Mouse (Mus musculus) limb, embryonic 15.5 days (tissue): ENCODE measurements at regions not wholly inside any gene's neighbourhood (a gene's known extent, or its start where the extent isn't known, plus 50 kb on each side); places are given as distances from the start of the nearest gene placed in this dataset.

Source experiments
- ATAC-seq: fragments of 200-750 bp; cut with Nextera tagmentation; 2 replicates; pipeline ENCODE4 v1.8.0; 2017; ENCODE audit warnings: low read depth, moderate TSS enrichment; ENCODE audit not compliant: insufficient number of reproducible peaks, low FRiP score, low TSS enrichment
- H3K27ac ChIP-seq: fragments of 300-500 bp; sonication (generic); 2 replicates; pipeline ENCODE4 v1.5.1; 2015; ENCODE audit warnings: moderate library complexity, mild to moderate bottlenecking, inconsistent platforms
- H3K27me3 ChIP-seq: fragments of 300-500 bp; sonication (generic); 2 replicates; pipeline ENCODE4 v1.6.1; 2015; ENCODE audit warnings: inconsistent platforms
- H3K36me3 ChIP-seq: fragments of 300-500 bp; sonication (generic); 2 replicates; pipeline ENCODE4 v1.6.1; 2015; ENCODE audit warnings: inconsistent platforms
- H3K4me1 ChIP-seq: fragments of 300-500 bp; sonication (generic); 2 replicates; pipeline ENCODE4 v1.6.1; 2015; ENCODE audit warnings: inconsistent platforms
- H3K4me2 ChIP-seq: fragments of 300-500 bp; sonication (generic); 2 replicates; pipeline ENCODE4 v1.6.1; 2015; ENCODE audit warnings: mild to moderate bottlenecking, inconsistent platforms
- H3K4me3 ChIP-seq: fragments of 300-500 bp; sonication (generic); 2 replicates; pipeline ENCODE4 v1.5.1; 2015; ENCODE audit warnings: mild to moderate bottlenecking, inconsistent platforms
- H3K9ac ChIP-seq: fragments of 300-500 bp; sonication (generic); 2 replicates; pipeline ENCODE4 v1.6.1; 2015; ENCODE audit warnings: inconsistent platforms
- H3K9me3 ChIP-seq: fragments of 300-500 bp; sonication (generic); 2 replicates; pipeline ENCODE4 v1.6.1; 2016; ENCODE audit warnings: inconsistent platforms
- WGBS: fragments of 180-500 bp; shearing (Covaris S2); methylation state at CpG from one replicate; pipeline ENCODE4 v1.1.7; 2015; 5-methylcytosine and 5-hydroxymethylcytosine counted together

DNA sequence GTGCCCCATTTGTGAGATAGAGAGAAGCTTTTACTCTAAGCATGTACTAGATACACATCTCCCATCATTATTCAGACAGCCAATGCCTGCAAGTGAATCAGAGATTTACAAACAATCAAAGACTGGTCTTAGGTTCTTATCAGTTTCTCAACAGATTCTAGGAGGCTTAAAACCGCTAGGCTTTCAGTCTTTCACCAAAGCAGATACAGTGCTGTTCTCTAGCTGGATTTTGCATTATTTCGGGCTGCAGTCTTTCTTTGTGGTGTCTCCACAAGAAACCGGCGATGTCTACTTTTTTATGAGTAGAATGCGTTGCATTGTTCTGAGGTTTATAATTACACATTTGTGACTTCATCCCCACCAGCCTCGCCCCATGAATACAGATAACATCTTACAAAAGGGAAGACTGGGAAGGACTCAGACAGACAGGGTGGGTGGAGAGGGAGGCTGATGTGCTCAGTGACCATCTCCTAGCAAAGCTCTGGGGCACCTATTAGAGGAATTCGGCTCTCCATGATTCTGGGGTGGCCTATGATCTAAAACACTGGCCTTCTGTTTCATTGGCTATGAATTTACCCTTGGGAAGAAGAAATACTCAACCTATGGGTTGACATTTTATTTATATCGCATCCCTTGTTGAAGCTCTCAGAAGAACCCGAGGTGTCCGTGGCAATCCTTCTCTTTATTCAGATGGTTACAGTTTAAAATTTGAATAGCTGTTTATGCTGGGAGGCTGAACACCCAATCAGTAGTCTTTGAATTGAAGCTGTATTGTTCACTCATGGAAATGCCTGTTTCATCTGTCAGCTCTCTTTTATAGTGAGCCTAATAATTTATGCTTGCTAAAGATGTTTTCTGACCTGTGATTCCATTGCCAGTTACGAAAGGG is 343.8 kb downstream of the Tmem161b start:
- Histone ChIP-seq H3K4me1 (no peaks in the 10 kb centered on the region), H3K9ac (no peak overlapping the region), H3K9me3 (no peaks in the 10 kb centered on the region), H3K4me3 (no peak overlapping the region), H3K36me3 (no peaks in the 10 kb centered on the region), H3K27ac (no peak overlapping the region), H3K4me2 (no peak overlapping the region), H3K27me3 (no peaks in the 10 kb centered on the region)
- no peak for ATAC-seq
- 81% methylated on average over 11 of the region's 11 CpGs for WGBS

DNA sequence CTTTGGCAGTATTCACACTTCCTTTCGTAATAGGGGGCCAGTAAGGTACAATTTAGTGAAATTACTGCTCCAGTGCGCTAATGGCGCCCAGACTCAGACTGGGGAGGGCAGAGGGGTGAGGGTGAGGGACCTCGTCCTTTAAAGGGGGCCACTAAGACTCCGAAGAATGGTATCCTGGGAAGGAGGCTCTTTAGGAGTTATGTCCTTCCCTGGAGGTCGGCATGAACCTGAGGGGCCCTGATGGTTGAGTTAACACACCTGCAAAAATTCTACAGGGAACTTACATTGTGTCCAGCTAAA is 344.4 kb downstream of the Tmem161b start:
- H3K27me3 ChIP-seq = no peaks in the 10 kb centered on the region
- H3K36me3 ChIP-seq = no peaks in the 10 kb centered on the region

DNA sequence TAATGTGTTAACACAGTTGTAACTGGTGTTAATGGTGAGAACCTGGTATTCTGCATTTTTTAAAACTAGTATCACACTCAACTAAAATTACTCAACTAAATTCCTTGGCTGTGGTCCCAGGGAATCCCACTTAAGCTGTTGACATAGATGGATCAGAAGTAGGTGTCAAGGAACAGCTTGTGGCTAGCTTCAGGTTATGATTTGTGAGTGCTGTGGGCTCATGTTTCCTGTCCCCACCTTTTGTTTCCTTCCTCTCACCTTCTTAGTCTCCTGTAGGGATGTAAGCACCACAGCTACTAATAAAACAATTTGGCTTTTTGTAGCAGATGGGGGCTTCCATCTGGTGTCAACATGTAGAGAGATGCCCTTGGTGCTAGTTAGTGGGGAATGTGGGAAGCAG is 347.3 kb downstream of the Tmem161b start:
- no peaks in the 10 kb centered on the region for H3K9me3 ChIP-seq
- H3K9ac ChIP-seq = no peak overlapping the region
- H3K27ac ChIP-seq = no peak overlapping the region
- no peak for ATAC-seq
- H3K4me2 ChIP-seq = no peak overlapping the region
- H3K36me3 ChIP-seq = no peaks in the 10 kb centered on the region
- H3K4me3 ChIP-seq = no peak overlapping the region
- no peaks in the 10 kb centered on the region for H3K27me3 ChIP-seq
- no peaks in the 10 kb centered on the region for H3K4me1 ChIP-seq

More for the DNA sequence above, 344.4 kb downstream of the Tmem161b start:
- H3K4me3 ChIP-seq = no peak overlapping the region
- ATAC-seq = no peak
- whole genome bisulfite sequencing = 77% methylated on average over 6 of the region's 6 CpGs
- no peaks in the 10 kb centered on the region for H3K4me1 ChIP-seq
- H3K9ac ChIP-seq = no peak overlapping the region
- no peak overlapping the region for H3K27ac ChIP-seq
- H3K9me3 ChIP-seq = no peaks in the 10 kb centered on the region
- H3K4me2 ChIP-seq = no peak overlapping the region

DNA sequence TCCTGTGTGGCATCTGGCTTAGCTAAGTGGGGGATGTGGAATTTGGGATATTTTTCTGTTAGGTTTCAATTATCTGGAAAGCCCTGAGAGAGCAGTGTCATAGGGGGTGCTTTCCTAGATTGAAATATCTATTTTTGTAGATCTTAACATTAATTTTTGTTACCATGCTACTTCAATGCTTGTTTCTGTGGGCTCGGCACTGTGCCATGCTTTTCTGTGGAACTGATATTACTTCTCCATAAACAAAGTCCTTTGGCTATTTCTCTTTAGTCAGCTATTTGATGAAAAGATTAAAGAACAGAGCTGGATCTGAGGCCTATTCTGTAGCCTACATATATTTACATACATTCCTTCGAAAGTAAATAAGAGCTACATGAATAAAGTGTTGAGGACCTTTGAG is 348.1 kb downstream of the Tmem161b start:
- Histone ChIP-seq H3K36me3 (no peaks in the 10 kb centered on the region), H3K9ac (no peak overlapping the region), H3K4me2 (no peak overlapping the region), H3K27me3 (no peaks in the 10 kb centered on the region), H3K9me3 (no peaks in the 10 kb centered on the region), H3K4me1 (no peaks in the 10 kb centered on the region), H3K4me3 (no peak overlapping the region), H3K27ac (no peak overlapping the region)
- ATAC-seq = no peak
- 85% methylated on average over 2 of the region's 2 CpGs for WGBS

DNA sequence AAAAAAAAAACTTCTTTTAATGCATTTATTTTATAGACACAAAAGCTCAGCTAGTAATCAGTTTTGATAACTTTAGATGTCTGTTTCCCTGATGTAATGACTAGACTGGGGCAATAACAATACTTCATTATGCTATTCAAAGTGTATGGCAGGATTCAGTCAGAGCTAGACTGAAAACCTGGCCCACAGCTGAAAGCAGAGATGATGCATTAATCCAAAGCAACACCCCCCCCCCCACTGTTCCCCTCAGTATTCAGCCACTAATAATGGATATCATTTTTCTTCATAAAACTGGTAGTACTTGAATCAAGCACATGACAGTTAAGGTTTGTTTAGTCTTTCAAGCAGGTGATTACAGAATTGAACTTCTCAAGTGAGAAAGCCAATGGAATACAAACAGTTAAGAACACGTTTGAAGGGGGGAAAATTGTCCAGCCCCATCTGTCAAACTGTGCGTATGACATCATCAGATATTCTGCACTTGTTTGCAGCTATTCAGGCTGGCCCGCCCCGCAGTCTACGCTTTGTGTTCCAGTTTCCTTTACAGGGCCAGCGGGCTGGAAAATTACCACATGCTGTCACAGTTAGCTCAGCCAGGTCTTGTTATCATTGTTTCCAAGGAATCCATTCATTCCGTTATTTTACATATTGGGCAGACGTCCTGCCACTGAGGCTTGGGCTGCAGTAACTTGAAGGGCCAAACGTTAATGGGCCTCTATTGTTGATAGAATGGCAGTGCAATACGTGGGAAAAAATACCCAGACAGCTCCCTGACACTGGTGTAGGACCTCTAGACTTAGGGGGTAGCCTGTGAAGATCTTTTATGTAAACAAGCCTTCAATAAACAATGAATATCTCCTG is 349.1 kb downstream of the Tmem161b start:
- Histone ChIP-seq H3K9ac (no peak overlapping the region), H3K27me3 (no peaks in the 10 kb centered on the region), H3K27ac (no peak overlapping the region), H3K4me2 (no peak overlapping the region), H3K4me1 (no peaks in the 10 kb centered on the region), H3K4me3 (no peak overlapping the region), H3K36me3 (no peaks in the 10 kb centered on the region), H3K9me3 (no peaks in the 10 kb centered on the region)
- WGBS = 50% methylated on average over 10 of the region's 10 CpGs
- ATAC-seq = no peak

DNA sequence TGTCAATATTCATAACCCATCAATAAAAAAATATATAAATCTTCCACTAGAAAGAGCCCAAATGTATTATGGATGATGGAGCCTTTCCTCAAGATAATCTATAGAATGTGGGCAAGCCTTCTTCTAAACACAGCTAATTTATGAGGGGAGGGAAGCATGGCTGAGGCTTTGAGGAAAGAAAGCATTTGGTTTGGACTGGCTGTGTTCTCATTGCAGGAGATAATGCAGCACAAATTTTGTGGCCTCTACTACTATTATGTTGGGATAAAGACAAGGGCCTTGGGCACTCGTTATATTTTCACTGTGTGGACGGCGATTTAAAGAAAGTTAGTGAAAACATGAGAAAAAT is 349.7 kb downstream of the Tmem161b start:
- no peaks in the 10 kb centered on the region for H3K4me1 ChIP-seq
- no peak overlapping the region for H3K4me3 ChIP-seq
- no peaks in the 10 kb centered on the region for H3K36me3 ChIP-seq
- no peaks in the 10 kb centered on the region for H3K27me3 ChIP-seq
- 80% methylated on average over 3 of the region's 3 CpGs for WGBS
- H3K4me2 ChIP-seq = no peak overlapping the region
- H3K27ac ChIP-seq = no peak overlapping the region
- no peak for ATAC-seq
- H3K9ac ChIP-seq = no peak overlapping the region
- H3K9me3 ChIP-seq = no peaks in the 10 kb centered on the region

GRCm38 (mm10) chr13:84572231-84572630 is 350.1 kb downstream of the Tmem161b start:
- Histone ChIP-seq H3K27me3 (no peaks in the 10 kb centered on the region), H3K9me3 (no peaks in the 10 kb centered on the region), H3K4me1 (no peaks in the 10 kb centered on the region), H3K27ac (no peak overlapping the region), H3K4me2 (no peak overlapping the region), H3K4me3 (no peak overlapping the region), H3K9ac (no peak overlapping the region), H3K36me3 (no peaks in the 10 kb centered on the region)
- WGBS = 82% methylated on average over 2 of the region's 2 CpGs
- no peak for ATAC-seq

GRCm38 (mm10) chr13:84596585-84597142 is 374.6 kb downstream of the Tmem161b start:
- H3K9me3 ChIP-seq = no peaks in the 10 kb centered on the region
- no peaks in the 10 kb centered on the region for H3K27me3 ChIP-seq
- no peak overlapping the region for H3K4me2 ChIP-seq
- no peaks in the 10 kb centered on the region for H3K36me3 ChIP-seq
- no peak overlapping the region for H3K9ac ChIP-seq
- no peak for ATAC-seq
- H3K4me1 ChIP-seq = no peaks in the 10 kb centered on the region
- no peak overlapping the region for H3K27ac ChIP-seq
- no peak overlapping the region for H3K4me3 ChIP-seq

GRCm38 (mm10) chr13:84602612-84603011 is 380.5 kb downstream of the Tmem161b start:
- Histone ChIP-seq H3K27me3 (no peaks in the 10 kb centered on the region), H3K9ac (no peak overlapping the region), H3K9me3 (no peaks in the 10 kb centered on the region), H3K4me3 (no peak overlapping the region), H3K4me1 (no peaks in the 10 kb centered on the region), H3K4me2 (no peak overlapping the region), H3K36me3 (no peaks in the 10 kb centered on the region), H3K27ac (no peak overlapping the region)
- no peak for ATAC-seq
- WGBS = 74% methylated on average over 1 of the region's 1 CpGs

- no peaks in the 10 kb centered on the region for H3K9me3 ChIP-seq
- H3K27ac ChIP-seq = no peak overlapping the region
- no peak overlapping the region for H3K4me2 ChIP-seq
- WGBS = 35% methylated on average over 4 of the region's 4 CpGs
- H3K9ac ChIP-seq = no peak overlapping the region
- no peaks in the 10 kb centered on the region for H3K27me3 ChIP-seq
- no peak overlapping the region for H3K4me3 ChIP-seq
- H3K36me3 ChIP-seq = no peaks in the 10 kb centered on the region
- ATAC-seq = no peak
- H3K4me1 ChIP-seq = no peaks in the 10 kb centered on the region
These were observed 390.4 kb downstream of the Tmem161b start for GRCm38 (mm10) chr13:84612497-84612896.

GRCm38 (mm10) chr13:84613004-84613403 is 390.9 kb downstream of the Tmem161b start:
- Histone ChIP-seq H3K4me3 (no peak overlapping the region), H3K36me3 (no peaks in the 10 kb centered on the region), H3K4me2 (no peak overlapping the region), H3K9me3 (no peaks in the 10 kb centered on the region), H3K27me3 (no peaks in the 10 kb centered on the region), H3K4me1 (no peaks in the 10 kb centered on the region), H3K9ac (no peak overlapping the region), H3K27ac (no peak overlapping the region)
- no peak for ATAC-seq
- 56% methylated on average over 2 of the region's 2 CpGs for WGBS

DNA sequence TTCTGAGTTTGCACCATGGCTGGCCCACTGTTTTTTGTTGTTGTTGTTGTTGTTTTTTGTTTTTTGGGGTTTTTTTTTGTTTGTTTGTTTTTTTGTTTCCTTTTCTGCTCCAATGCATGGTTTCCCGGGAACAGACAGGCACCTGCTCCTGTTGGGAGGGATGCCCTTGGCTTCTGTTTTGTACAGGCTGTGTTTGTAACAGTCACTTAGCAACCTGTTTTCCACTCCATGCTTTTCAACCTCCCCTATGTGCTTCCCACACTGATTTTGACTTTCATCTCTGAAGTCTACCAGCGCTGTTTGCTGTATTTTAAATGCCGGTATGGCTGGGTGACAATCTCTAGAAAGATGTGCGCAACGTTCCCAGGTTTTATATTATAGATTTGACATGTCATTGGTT is 402.6 kb downstream of the Tmem161b start:
- 82% methylated on average over 5 of the region's 5 CpGs for whole genome bisulfite sequencing
- Histone ChIP-seq H3K9me3 (no peaks in the 10 kb centered on the region), H3K27me3 (no peaks in the 10 kb centered on the region), H3K9ac (no peak overlapping the region), H3K4me1 (no peaks in the 10 kb centered on the region), H3K4me3 (no peak overlapping the region), H3K27ac (no peak overlapping the region), H3K4me2 (no peak overlapping the region), H3K36me3 (no peaks in the 10 kb centered on the region)
- no peak for ATAC-seq
